Mouse (Mus musculus): ENCODE measurements around the gene Ufsp1.
A peak's percentile ranks its signal among the peaks of the same experiment; 100 is the strongest.

The Ufsp1 gene

DNA sequence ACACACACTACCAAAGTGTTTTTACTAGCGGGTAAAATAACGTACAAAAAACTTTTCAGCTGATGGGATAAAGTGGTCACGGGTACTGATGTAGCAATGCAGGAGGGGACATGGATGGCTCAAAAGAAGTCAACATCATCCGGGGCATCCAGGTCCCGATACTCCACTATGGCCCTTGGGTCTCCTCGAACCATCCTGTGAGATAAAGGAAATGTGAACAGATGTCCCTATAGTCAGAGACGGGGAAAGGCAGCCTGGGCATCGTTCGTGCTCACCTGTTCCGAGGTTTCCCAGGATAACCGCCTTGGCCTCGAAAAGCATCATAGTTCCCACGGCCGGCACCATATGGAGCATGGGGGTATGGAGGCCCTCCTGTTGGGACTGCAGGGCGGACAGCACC, 1.3 kb downstream of the Ufsp1 start:
- no peak for DNase-seq (ENCODE audit: low spot score)

- DNase-seq (ENCODE audit: low spot score) = no peak
Observed at GRCm38 (mm10) chr5:137297126-137297525, 2.7 kb downstream of the Ufsp1 start.

DNA sequence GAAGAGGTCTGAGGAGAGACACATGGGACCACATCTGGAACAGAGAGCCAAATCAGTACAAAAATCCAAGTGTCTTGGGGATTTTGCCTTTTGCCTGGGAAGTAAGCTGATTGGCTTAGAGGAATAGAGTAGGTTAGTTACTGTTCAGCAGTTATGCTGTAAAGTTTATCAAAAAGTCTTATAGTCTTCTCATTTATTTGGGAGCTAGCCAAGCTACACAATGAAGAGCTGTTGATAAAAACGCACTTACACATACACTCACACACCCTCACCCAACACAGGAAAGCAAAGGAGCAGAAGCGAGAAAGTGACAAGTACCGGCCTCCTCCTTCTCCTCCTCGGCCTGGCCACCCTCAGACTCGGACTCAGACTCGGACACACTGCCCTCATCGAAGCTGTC, 4.8 kb downstream of the Ufsp1 start:
- DNase-seq (ENCODE audit: low spot score) = no peak

DNA sequence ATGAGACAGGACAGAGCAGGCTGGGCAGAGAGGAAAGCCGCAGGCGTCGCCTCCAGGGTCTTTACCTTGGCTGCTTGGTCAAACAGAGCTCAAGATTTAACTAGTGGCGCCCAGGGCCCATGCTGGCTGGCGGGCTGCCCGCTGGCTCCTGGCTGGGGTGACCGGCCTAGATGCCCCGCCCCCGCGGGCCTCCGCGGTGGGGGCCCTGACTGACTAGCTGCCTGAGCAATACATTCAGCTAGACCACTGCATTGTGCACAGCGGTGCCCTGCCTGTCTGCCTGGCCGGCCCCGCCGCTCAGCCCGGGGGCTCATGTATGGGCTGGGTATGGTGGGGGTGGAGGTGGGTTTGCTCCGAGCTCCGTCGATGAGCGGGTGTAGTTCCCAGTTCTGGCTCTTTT, 6.8 kb downstream of the Ufsp1 start:
- no peak for DNase-seq (ENCODE audit: low spot score)

- no peak for DNase-seq (ENCODE audit: low spot score)
Observed at GRCm38 (mm10) chr5:137303609-137304008, 9.2 kb downstream of the Ufsp1 start.

DNA sequence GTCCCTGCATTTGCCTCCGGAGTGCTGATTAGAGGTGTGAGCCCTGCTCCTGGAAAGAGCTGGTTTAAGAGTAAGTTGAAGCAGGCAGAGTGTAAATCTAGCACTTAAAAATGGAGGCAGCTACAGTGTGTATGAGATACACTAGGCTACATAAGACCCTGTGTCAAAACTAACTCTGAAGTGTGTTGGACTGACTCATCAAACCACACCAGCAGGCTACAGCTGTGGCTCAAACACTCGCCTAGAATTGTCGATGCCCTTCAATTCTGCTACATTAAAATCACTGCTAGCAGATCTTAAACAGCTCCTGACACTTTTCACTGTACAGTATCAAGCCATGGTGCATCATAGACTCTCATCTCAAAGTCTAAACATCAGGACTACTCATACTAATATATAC, 9.7 kb downstream of the Ufsp1 start:
- no peak for DNase-seq (ENCODE audit: low spot score)

- no peak for DNase-seq (ENCODE audit: low spot score)
Observed at GRCm38 (mm10) chr5:137304816-137305215, 10.4 kb downstream of the Ufsp1 start.

DNA sequence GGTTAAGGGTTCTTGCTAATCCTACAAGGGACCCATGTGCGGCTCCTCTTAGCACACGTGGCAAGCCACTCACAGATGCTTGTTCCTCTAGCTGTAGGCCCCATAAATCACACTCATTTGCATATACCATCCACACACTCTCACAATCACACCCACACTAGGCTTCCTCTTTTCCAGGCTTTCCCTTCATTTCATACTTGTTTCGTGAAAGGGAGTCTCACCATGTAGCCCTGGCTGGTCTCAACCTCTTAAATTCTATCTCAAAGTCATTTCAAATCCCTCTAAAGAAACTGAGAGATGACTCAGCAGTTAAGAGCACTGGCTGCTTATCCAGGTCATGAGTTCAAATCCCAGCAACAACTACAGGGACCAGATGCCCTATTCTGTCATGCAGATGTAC, 11.4 kb downstream of the Ufsp1 start:
- no peak for DNase-seq (ENCODE audit: low spot score)

DNA sequence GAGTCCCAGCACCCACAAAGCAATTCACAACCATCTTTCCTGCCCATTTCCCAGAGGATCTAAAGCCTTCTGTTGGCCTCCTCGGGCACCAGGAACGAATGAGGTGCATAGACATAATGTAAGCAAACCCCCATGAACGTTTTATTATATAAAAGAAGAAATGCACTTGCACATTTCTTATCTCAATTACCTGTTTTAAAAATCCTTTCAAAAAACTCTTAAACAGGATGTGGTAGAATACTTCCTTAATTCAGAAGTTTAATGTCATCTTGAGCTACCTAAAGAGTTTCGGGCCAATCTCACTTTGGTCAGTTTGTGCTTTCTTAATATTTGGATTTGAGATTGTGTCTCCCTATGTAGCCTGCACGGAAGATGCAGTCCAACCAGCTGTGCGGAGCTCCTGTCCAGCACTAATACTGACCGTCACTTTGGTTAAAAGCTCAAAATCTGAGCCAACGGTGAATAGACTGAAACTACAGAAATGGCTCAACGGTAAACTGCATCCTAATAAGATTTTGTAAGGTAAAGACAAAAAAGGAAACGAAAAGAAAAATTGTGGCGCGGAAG, 12.1 kb downstream of the Ufsp1 start:
- no peak for DNase-seq (ENCODE audit: low spot score)

DNA sequence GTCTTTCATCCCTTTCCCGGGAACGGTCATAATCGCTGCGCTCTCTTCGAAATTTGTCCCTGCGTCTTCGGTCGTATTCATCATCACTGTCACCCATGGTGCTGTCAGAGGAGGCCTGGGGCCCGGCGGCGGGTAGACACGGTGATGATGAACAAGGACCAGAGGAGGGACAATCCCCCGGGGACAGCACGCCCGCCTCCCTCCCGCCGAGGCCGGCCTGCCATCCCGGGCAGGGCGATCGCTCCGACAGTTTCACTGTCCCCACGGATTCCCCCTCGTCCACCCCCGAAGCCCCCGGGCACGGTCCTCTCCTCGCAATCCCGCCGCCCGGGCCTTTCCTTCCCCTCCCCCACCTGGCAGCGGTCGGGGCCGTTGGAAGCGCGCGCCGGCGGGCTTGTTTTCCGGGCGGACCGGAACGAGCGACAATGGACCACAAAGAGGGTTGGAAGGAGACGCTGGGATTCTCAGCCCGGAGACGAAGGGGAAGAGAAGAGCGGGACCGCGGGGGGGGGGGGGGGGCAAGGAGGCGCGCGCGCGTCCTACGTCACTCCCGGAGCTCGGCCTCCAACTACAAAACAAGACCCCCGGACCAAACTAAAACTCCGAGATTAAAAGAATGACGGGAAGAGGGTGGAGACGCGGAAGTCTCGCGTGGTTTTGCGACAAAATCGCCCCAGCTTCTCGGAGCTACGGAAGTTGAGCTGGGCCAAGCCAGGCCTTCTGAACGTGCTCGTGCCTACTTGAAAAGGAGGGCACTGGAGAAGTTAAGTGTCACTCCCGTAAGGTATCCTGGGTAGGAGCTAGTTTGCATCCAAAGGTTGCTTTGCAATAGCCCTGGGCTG, 12.9 kb downstream of the Ufsp1 start, which contains the start of gene Srrt:
TSS of gene Srrt (minus strand) at position 604 of the 842 bp plus-strand sequence.
- peak; percentile 91 for DNase-seq (ENCODE audit: low spot score)

DNA sequence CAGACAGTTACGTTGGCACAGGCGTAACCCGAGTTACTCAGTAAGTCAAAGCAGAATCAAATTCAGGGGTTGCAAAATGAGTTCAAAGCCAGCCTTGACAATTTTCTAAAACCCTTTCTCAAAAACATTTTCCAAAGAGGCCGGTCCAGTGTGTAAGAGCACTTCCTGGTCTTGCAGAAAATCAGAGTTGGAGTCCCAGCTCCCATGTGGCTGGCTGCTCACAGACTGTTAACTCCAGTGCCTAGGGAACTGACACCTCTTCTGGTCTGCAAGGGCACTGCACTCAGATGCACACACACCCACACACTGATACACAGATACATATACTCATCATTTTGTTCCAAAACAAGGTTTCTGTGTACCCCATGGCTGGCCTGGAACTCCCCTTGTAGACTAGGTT, 13.9 kb downstream of the Ufsp1 start:
- DNase-seq (ENCODE audit: low spot score) = no peak

GRCm38 (mm10) chr5:137313466-137314192, 19.2 kb downstream of the Ufsp1 start:
- no peak for DNase-seq (ENCODE audit: low spot score)

DNA sequence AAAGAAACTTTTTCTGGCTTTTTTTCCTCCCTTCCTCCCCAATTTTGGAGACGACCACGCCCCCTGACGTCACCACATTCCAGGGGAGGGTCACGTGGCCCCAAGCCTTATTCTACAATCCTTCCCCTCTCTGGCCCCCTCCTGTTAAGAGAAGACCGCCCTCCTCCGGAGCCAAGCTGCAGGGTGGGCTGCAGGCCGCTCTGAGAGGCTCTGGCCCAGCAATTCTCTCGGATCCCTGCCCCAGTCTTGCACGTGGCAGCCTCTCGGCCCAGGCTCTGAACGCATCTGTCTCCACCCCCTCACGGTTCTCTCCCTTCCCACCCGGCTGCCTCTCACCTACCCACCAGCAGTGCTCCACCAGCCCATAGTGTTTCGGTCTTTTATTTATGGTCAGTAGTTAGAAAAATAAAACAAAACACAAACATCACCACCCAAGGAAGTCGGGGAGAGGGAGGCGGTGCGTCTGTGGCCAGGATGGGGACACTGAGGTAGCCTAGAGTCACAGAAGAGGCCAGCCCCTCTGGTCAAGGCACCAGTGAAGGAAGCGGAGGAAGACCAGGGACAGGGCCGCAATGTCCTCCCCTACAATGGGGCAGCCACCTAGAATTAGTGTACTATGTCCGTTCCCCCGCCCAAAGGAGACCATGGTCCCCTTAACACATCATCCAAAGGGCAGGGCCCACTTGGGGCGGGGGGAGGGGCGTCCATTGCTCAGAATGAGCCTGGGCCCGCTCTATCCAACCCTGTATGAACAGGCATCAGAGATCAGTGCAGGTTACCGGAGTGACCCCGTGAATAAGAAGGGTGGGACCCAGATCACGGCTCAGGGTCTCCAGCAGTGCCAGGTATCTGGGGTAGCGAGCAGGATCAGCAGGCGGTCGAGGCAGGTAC, 20.0 kb downstream of the Ufsp1 start, which contains the start of gene Trip6:
TSS of gene Trip6 (minus strand) at position 212 of the 891 bp plus-strand sequence.
- peak; percentile 65 for DNase-seq (ENCODE audit: low spot score)

GRCm38 (mm10) chr5:137315084-137315903, 20.9 kb downstream of the Ufsp1 start:
- DNase-seq (ENCODE audit: low spot score) = no peak

DNA sequence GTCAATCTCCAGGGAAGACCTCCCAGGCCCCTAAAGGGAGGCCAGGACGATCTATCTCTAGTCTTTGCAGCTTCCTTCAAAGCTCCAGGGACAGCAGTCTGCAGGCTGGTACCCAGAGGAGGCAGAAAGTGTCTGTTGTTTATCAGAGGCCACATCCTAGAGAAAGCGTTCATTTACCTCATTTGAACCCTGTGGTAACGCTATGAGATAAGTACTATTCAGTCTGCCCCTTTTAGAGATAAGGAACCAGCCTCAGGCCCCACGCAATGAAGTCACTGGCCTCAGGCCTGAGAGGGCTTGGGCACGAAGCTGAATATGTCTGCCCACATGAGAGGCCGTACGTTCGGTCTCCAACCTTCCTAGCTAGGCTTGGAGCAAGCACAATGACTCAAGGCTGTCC, 22.9 kb downstream of the Ufsp1 start:
- no peak for DNase-seq (ENCODE audit: low spot score)

DNA sequence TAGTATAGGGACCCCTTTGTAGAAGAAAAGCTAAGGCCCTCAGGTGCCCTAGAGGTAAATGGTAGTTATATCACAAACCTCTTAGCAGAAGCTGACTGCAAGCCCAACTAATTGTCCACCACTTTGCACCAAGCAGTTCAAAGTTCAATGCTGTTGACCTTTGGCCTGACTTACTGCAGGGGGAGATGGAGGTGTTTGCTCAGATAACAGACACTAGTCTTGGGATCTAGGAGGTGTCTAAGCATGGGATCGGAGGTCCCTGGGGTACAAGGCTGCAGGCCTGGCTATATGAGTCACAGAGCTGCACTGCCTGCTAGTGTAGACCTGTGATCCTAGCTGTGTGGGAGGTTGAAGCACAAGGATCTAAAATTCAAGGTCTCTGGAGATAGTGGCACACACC, 24.1 kb downstream of the Ufsp1 start:
- DNase-seq (ENCODE audit: low spot score) = no peak

- no peak for DNase-seq (ENCODE audit: low spot score)
Observed at GRCm38 (mm10) chr5:137320996-137321395, 26.6 kb downstream of the Ufsp1 start.

- no peak for DNase-seq (ENCODE audit: low spot score)
Observed at GRCm38 (mm10) chr5:137330910-137331309, 36.5 kb downstream of the Ufsp1 start.

DNA sequence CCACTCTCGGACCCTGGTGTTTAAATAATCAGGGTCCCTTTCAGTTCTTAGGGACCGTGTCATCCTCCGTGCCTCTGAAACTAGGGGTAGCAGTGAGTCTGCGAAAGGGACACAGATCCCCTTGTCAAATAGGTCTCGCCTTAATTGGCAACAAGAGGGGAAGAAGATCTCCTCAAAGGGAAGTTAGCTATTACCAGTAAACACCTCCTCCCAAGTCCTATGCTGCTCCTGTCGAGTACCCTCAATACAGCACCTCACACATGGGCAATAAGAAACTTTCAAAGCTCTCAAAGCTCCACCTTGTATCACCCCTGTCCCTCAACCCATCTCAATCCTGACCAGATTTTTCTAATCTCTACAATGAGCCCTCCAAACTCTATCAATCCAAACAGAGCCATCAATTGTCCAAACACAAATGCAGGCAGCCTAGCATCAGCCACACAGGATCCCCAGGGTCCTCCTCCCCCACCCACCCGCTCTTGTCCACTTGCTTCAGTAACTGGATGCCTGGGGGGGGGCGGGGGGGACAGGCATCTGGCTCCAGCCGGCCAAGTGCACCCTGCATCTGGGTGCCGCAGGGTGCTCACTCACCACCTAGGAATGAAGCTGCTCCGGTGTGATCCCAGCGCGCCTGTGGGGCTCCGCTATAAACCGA, 38.6 kb downstream of the Ufsp1 start:
- no peak for DNase-seq (ENCODE audit: low spot score)

DNA sequence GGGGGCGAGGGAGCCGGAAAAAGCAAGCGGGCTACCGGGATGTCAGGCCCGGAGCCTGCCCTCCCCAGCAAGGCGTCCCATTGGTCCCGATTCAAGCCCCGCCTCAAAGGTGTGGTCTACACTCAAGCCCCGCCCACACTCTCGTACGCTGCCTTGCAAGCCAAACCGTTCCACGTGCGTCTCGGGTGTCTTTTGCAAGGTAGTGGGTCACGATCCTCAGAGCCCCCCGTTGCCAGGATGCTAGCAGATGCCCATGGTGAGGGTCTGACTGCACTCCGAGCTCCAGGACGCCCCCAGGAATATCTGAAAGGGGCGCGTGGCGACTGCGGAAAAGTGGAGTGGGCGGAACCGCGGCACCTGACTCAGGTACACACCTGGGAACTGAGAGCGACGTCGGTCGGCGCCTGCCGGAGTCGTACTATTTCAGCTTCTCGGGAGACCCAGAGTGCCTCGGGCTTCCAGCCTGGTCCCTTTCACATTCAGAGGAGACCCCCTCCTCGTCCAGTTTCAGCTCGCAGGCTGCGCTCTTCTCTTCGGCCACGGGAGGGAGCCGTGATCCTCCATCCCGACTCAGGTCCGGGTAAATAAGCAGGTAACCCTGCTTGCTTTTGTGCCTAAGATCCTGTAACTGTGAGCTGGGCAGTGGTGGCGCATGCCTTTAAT, 39.2 kb downstream of the Ufsp1 start, which contains the start of gene Slc12a9:
TSS of gene Slc12a9 (minus strand) at position 86 of the 663 bp plus-strand sequence.
- DNase-seq (ENCODE audit: low spot score) = peak; percentile 95

All from layer of hippocampus, adult 11-12 months (tissue).